ENCODE assay signal across 8 mouse cellular contexts in the genomic region with DNA sequence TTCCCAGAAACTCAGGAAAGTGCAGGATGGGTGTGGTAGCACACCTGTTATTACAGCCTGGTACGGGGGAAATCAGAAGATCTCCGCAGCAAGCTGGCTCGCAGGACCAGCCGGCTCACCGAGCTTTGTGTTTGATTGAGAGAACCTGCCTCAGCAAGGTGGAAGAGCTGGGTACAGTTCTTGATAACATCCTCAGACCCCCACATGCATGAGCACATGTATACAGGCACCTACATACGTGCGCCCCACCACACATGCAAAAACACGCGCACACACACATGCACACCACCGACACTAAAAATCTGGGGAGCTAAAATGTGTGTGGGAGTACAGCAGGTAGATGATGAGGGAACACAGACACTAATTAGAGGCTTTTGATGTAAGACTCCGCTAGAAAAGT. TPM values are rescaled to one million over a fixed set of nuclear protein-coding genes. Genes with fewer than 3 reads are reported as not detected.
A peak's percentile ranks its signal among the peaks of the same experiment; 100 is the strongest.
DNase-seq lines count a peak whose midpoint lies in the region; ATAC-seq and TF ChIP-seq lines count a peak whose summit lies in the region.

No protein-coding gene starts in this region.

- peak overlapping the region; percentile 88 for H3K9ac ChIP-seq in heart, embryonic 13.5 days
- H3K9ac ChIP-seq in hindbrain, embryonic 13.5 days = peak overlapping the region; percentile 86
- H3K9ac ChIP-seq in midbrain, embryonic 13.5 days (replicated peaks) = peak overlapping the region; percentile 81

- no peak for DNase-seq in heart, adult 18-20 months
- no peak for DNase-seq in yolk sac, embryonic 10.5 days (ENCODE audit: low spot score)
- DNase-seq in layer of hippocampus, adult 18-20 months (ENCODE audit: low spot score in 2 of 2) = no peak
- no peak for DNase-seq in right cerebral cortex, postnatal 4 days

- H3K9me3 ChIP-seq in heart, embryonic 13.5 days = no peaks in the 10 kb centered on the region
- no peaks in the 10 kb centered on the region for H3K9me3 ChIP-seq in hindbrain, embryonic 13.5 days
- H3K9me3 ChIP-seq in midbrain, embryonic 13.5 days = no peaks in the 10 kb centered on the region

- peak overlapping the region; percentile 58 for H3K27ac ChIP-seq in heart, embryonic 13.5 days (replicated peaks)
- H3K27ac ChIP-seq in bone marrow macrophage, adult 2 months (ENCODE audit: insufficient read depth, low read depth, low read length) = no peak overlapping the region; the same call in 1 of the 2 replicates
- peak overlapping the region; percentile 84 for H3K27ac ChIP-seq in hindbrain, embryonic 13.5 days
- peak overlapping the region; percentile 68; the same call in 1 of the 2 replicates for H3K27ac ChIP-seq in midbrain, embryonic 13.5 days

- peaks cover 19% of the 10 kb centered on the region for H3K36me3 ChIP-seq in heart, embryonic 13.5 days
- H3K36me3 ChIP-seq in hindbrain, embryonic 13.5 days = peaks cover 20% of the 10 kb centered on the region
- H3K36me3 ChIP-seq in midbrain, embryonic 13.5 days = peaks cover 18% of the 10 kb centered on the region

- H3K27me3 ChIP-seq in heart, embryonic 13.5 days (replicated peaks) = 0 out of 2 replicates have a peak, but pooled peaks cover 13% of the 10 kb centered on the region
- no peaks in the 10 kb centered on the region for H3K27me3 ChIP-seq in hindbrain, embryonic 13.5 days
- H3K27me3 ChIP-seq in midbrain, embryonic 13.5 days = 0 out of 2 replicates have a peak, but pooled peaks cover 5% of the 10 kb centered on the region

- TF ChIP-seq POLR2A in bone marrow macrophage, adult 2 months (IDR thresholded peaks at IDR 0.05; ENCODE audit: borderline replicate concordance, low read depth, low read length) = no peak

- peak overlapping the region; percentile 96 for H3K4me2 ChIP-seq in heart, embryonic 13.5 days
- peak overlapping the region; percentile 84 for H3K4me2 ChIP-seq in hindbrain, embryonic 13.5 days
- peak overlapping the region; percentile 81 for H3K4me2 ChIP-seq in midbrain, embryonic 13.5 days (replicated peaks)

- peak overlapping the region; percentile 82 for H3K4me3 ChIP-seq in heart, embryonic 13.5 days
- peak overlapping the region; percentile 90 for H3K4me3 ChIP-seq in bone marrow macrophage, adult 2 months (ENCODE audit: insufficient read depth, low read length)
- H3K4me3 ChIP-seq in hindbrain, embryonic 13.5 days = peak overlapping the region; percentile 81
- peak overlapping the region; percentile 76 for H3K4me3 ChIP-seq in midbrain, embryonic 13.5 days (replicated peaks)

- 75% methylated on average over 11 of the region's 11 CpGs for WGBS in heart, embryonic 13.5 days
- WGBS in hindbrain, embryonic 13.5 days = 85% methylated on average over 11 of the region's 11 CpGs
- 81% methylated on average over 11 of the region's 11 CpGs for WGBS in midbrain, embryonic 13.5 days

- TF ChIP-seq CTCF in bone marrow macrophage, adult 2 months (IDR thresholded peaks at IDR 0.05; ENCODE audit: low read depth, low read length) = no peak

- H3K4me1 ChIP-seq in heart, embryonic 13.5 days = peaks cover 21% of the 10 kb centered on the region
- H3K4me1 ChIP-seq in bone marrow macrophage, adult 2 months (ENCODE audit: control insufficient read depth, insufficient read depth, low read length) = peaks cover 13% of the 10 kb centered on the region
- peaks cover 24% of the 10 kb centered on the region for H3K4me1 ChIP-seq in hindbrain, embryonic 13.5 days (replicated peaks)
- H3K4me1 ChIP-seq in midbrain, embryonic 13.5 days (replicated peaks) = peaks cover 23% of the 10 kb centered on the region

- no peak for ATAC-seq in heart, embryonic 13.5 days (ENCODE audit: extremely low read depth, insufficient number of reproducible peaks, low FRiP score, low TSS enrichment)
- ATAC-seq in hindbrain, embryonic 13.5 days (ENCODE audit: low FRiP score) = peak; percentile 4; the same call in 1 of the 2 replicates
- 0 out of 2 replicates have a peak, but pooled peaks have one; percentile 7 for ATAC-seq in midbrain, embryonic 13.5 days

RNA-seq across cellular contexts. Expression of a gene that starts 0.7 kb away (rescaled TPM):
- 9.0 and 9.1 TPM in 2 replicates for polyA plus RNA-seq in heart, embryonic 13.5 days (2015; fragmentation: Nextera tagmentation; extraction: Ambion mirVana)
- total RNA-seq in heart, adult 18-20 months (2021) = 1 to 10 TPM; 8.1 to 9.6 TPM
- polyA plus RNA-seq in bone marrow macrophage, adult 2 months (2012; ENCODE audit: insufficient read depth, insufficient read length, missing spikeins) = 60.0 and 64.7 TPM in 2 replicates
- polyA plus RNA-seq in hindbrain, embryonic 13.5 days (2015; fragmentation: Nextera tagmentation; extraction: Ambion mirVana) = 18.2 and 18.3 TPM in 2 replicates
- 16.9 and 17.5 TPM in 2 replicates for polyA plus RNA-seq in midbrain, embryonic 13.5 days (2015; fragmentation: Nextera tagmentation; extraction: Ambion mirVana)
- total RNA-seq in layer of hippocampus, adult 18-20 months (2021) = 10 to 100 TPM; 29.1 TPM
